Mouse (Mus musculus) megakaryocyte progenitor cell, adult 5-6 weeks (primary cell): ENCODE measurements around the gene Wrap53. TPM values are rescaled to one million over a fixed set of nuclear protein-coding genes. Genes with fewer than 3 reads are reported as not detected.
"Not testable (repeated sequence)": the region's sequence is repeated elsewhere in the genome, so short reads cannot be mapped to it uniquely, and the experiment has no call there.

Experiments used
- ATAC-seq: replicated peaks from 2 replicates; pipeline ENCODE4 v1.8.0; 2016; ENCODE audit warnings: mild to moderate bottlenecking, moderate TSS enrichment, inconsistent platforms; ENCODE audit not compliant: poor library complexity
- total RNA-seq, 2 experiments: library from RNA; stranded (forward) in 1 of 2; stranded (reverse) in 1 of 2; fragments of 157-497, 149-512 nt in 1 of 2; fragments of 200-1000 nt in 1 of 2; gene quantifications; 2 replicates each; pipeline versions ENCODE4 v1.2.3 to v1.2.4; 2015 to 2017

Gene Wrap53
- total RNA-seq, 2 experiments from 2014 or later, result 6.2 to 18.3 TPM

DNA sequence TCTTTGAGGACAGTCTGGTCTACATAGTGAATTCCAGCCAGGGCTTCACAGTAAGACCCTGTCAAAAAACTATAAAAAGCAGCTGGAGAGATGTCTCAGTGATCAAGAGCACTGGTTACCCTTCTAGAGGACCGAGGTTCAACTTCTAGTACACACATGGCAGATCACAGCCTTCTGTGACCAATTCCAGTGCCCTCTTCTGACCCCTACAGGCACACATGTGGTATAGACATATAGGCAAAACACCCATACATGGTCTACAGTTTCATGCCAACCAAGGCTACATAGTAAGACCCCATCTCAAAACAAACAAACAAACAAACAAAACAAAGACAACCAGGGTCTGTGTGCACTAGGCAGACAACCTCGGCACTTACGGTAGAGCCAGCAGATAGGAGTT, 4.8 kb downstream of the Wrap53 start:
- ATAC-seq, result peak; percentile 37

GRCm38 (mm10) chr11:69565131-69565530, 14.9 kb downstream of the Wrap53 start:
- no peak for ATAC-seq

DNA sequence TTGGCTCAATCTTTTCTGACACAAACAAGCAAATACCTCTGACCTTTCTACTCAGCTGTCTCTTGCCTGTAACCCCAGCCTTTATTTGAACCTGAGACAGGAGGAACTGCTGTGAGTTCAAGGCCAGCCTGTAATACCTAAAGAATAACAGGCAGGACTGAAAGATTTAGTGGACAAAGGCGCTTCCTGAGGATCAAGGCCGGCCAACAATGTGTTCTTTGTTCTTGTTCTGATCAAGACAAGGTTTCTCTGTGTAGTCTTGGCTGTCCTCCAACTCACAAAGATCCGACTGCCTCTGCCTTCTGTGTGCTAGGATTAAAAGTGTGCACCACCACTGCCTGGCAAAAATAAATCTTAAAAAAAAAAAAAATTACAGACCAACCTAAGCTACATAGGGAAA, 15.7 kb downstream of the Wrap53 start:
- ATAC-seq, result no peak

GRCm38 (mm10) chr11:69563373-69563772, 16.7 kb downstream of the Wrap53 start:
- ATAC-seq, result no peak

DNA sequence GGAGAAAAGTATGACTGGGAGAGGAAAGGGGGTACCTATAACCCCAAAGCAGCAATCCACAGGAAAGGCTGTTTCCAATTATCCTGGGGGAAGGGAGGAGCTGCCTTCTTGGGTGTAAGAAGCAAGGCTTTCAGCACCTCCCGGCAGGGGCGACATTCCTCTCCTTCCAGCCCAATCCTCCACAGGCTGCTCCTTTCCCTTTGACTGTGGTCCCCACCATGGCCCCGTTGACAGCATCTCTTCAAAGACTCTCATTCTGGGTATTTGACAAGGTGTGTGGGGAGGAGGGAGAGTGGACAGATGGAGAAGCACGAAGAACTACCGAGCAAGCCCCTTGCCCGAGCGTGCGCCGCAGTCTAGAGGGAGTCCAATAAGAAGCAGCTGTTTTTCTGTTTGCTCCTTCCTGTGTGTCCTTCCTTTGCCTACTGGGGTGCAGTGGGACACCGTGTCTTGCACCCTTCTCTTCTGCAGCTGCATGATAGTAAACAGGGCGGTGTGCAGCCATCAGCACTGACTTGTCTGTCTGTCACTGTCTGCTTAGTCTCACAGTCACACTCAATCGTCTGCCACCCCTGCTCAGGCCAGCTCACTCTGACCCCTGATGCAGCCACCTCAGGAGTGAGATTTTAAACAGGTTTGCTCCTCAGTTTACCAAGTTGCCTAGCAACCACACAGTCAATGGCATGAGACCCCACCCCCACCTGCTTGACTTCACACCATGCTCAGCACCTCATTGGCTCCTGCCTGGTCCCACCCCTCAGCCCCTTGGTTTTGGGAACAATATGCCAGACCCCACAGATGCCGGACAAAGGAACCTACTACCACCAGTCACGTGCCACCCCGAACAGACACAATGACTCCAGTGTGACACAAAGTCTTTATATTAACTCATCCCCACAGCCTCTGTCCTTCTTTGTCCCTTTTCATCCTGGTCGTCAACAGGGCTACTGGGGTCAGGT, 18.9 kb downstream of the Wrap53 start:
- ATAC-seq, result no peak

DNA sequence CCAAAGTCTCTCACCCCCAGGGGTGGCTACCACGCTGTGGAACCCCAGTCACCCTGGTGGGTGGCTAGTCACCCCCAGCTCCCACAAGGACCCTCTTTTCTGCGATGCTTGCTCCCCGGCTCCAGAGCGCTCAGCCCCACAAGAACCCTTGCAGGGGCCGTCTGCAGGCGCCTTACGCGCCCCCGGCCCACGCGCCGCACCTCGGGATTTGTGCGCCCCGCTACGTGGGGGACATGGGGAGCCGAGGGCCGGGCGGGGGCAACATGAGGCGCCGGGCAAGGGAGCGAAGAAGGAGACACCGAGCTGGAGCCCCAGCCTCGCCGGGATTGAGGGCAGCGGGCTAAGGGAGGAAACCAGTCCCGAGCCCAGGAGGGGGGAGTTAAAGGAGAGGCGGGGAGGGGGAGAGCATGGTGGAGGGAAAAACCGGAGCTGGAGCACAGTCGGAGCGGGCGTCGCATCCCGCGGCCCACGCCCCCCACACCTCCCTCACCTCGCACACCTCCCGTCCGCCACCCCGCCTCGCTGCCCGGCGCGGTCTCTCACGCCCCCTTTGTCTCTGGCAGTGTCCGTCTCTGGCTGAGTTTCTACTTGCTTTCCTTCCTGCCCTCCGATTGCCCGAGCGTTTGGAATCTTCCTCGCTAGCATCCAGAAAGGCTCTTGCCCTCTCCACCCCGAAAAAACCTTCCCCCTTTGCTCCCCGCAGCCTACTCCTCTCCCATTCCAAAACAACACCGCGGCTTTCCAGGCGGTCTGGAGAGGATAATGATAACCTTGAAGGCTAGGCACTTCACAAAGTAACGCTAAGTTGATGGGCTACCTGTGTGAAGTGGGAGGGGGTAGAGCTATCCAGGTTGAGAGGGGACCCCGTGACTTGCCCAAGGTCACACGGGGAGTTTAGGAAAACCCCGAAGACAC, 19.9 kb downstream of the Wrap53 start, which contains the start of gene Efnb3:
Efnb3 (minus strand) TSS at position 355 of the 915 bp plus-strand sequence.
- no peak for ATAC-seq

- no peak for ATAC-seq
These were observed 20.9 kb downstream of the Wrap53 start for GRCm38 (mm10) chr11:69559183-69559582.

GRCm38 (mm10) chr11:69558756-69559155, 21.3 kb downstream of the Wrap53 start:
- peak; percentile 28; the same call in 1 of the 2 replicates for ATAC-seq

- ATAC-seq, result no peak
These were observed 22.6 kb downstream of the Wrap53 start for GRCm38 (mm10) chr11:69557381-69557958.

DNA sequence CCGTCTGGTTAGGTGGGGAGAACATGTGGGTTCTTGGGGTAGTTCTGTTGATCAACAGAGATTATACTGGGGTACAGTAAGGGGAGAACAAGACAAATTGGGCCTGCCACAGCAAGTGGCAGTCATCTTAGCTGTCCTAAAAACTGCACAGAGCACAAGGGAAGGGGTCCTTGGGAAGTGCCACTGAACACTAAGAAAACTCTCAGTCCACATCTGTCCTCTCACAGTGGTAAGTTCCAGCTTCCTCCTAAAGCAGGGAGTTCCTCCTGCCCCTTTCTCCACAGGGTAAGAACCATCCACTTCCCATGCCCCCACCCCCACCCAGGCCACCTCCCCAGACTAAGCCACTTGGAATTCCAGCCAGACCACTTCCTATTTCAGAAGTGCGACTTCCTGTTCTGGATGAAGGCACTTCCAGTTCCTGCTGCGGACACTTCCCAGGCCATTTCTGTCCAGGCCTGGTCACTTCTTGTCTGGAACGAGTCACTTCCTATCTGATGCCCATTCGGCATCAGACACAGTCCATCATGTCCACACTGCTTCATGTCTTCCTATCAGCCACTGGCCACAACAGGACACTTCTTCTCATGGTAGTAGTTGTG, 25.4 kb downstream of the Wrap53 start:
- no peak for ATAC-seq

- ATAC-seq, result no peak
These were observed 26.7 kb downstream of the Wrap53 start for GRCm38 (mm10) chr11:69553341-69553721.

- no peak for ATAC-seq
These were observed 27.3 kb downstream of the Wrap53 start for GRCm38 (mm10) chr11:69552622-69553340.

- no peak for ATAC-seq
These were observed 28.7 kb downstream of the Wrap53 start for GRCm38 (mm10) chr11:69551310-69551709.

DNA sequence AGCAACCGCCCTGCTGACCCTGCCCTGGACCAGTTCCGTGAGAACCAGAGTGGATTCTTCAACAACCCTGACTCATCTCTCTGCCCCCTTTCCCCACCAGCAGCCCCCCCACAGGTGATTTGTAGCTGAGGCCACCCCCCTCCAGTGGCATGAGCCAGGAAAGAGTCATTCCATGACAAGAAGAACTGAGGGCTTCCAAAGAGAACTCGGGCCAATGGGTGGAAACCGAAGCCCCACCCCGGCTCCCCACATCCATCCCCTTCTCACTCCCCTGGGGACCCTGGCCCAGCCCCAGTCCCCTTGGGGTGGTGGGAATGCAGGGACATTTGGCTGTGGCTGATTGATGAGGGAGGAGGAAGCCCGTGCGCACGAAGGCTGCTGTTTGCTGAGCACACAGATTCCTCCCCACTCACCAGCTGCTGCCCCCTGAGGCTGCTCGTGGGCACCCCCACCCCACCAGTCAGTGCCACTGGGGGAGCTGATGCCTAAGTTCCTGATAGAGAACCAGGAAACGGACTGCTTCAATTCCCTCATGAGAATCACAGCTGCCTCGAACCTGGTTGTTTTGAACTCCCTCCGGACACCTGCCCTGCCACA, 30.9 kb downstream of the Wrap53 start, which contains the start of gene Dnah2:
Dnah2 (minus strand) TSS at position 51 of the 597 bp plus-strand sequence.
- ATAC-seq, result no peak

DNA sequence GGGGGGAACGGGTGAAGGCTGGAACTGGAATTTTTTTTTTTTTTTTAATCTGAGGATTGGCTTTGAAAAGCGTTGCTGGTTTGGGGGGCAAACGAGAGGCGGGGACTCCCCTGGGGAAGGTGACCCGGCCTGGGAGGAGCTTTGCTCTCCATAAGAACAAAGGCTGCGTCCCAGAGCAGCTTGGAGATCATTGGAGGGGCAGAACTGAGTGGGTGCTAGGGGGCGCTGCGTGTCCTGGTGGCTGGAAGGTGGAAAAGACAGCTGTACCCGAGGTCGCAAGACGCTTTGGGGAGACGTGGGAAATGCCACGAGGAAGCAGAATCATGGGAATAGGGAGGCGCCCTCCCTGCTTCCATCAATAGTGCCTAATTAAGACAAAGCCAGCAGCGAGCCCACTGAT, 33.0 kb downstream of the Wrap53 start:
- 0 out of 2 replicates have a peak, but pooled peaks have one; percentile 38 for ATAC-seq

GRCm38 (mm10) chr11:69546423-69547053, 33.5 kb downstream of the Wrap53 start:
- ATAC-seq, result peak; percentile 61

DNA sequence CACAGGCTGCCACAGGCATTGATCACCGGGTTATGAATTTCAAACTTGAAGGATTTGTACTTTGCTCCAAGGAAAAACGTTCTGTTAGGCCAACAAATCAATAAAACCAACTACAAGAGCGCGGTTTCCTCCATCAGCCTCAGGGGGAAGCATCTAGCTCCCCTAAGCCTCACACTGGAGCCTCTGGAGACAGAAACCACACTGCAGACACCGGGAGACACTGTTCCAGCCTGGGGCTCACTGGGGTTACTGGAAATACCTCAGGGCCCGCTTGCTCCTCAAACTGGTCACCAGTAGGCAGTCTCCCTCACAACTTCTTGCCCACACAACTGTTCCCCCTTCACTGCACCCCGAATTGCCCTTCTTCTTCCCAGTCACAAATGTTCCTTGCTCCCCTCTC, 34.1 kb downstream of the Wrap53 start:
- ATAC-seq, result no peak

GRCm38 (mm10) chr11:69543598-69543997, 36.5 kb downstream of the Wrap53 start:
- no peak for ATAC-seq

- not testable (repeated sequence) for ATAC-seq
These were observed 38.3 kb downstream of the Wrap53 start for GRCm38 (mm10) chr11:69541741-69542140.
